Mouse (Mus musculus) forebrain, embryonic 16.5 days (tissue): ENCODE data around the gene Fut8. TPM values are rescaled to one million over a fixed set of nuclear protein-coding genes. Genes with fewer than 3 reads are reported as not detected.

Experiments used
- ATAC-seq: fragments of 200-750 bp; cut with Nextera tagmentation; 2 replicates; pipeline ENCODE4 v1.8.0; 2017; ENCODE audit warnings: mild to moderate bottlenecking, moderate library complexity
- H3K27ac ChIP-seq: fragments of 300-500 bp; sonication (generic); 2 replicates; pipeline ENCODE4 v1.5.1; 2014; ENCODE audit warnings: low read length, control low read depth
- H3K27me3 ChIP-seq: fragments of 300-500 bp; sonication (generic); replicated peaks from 2 replicates; pipeline ENCODE4 v1.6.1; 2014; ENCODE audit warnings: low read length; ENCODE audit not compliant: control insufficient read depth, insufficient read depth
- H3K36me3 ChIP-seq: fragments of 300-500 bp; sonication (generic); 2 replicates; pipeline ENCODE4 v1.6.1; 2014; ENCODE audit not compliant: control insufficient read depth, insufficient read depth
- H3K4me1 ChIP-seq: fragments of 300-500 bp; sonication (generic); replicated peaks from 2 replicates; pipeline ENCODE4 v1.6.1; 2014; ENCODE audit warnings: low read length; ENCODE audit not compliant: control insufficient read depth, insufficient read depth
- H3K4me2 ChIP-seq: fragments of 300-500 bp; sonication (generic); 2 replicates; pipeline ENCODE4 v1.6.1; 2014; ENCODE audit warnings: mild to moderate bottlenecking, low read length, control low read depth
- H3K4me3 ChIP-seq: fragments of 300-500 bp; sonication (generic); replicated peaks from 2 replicates; pipeline ENCODE4 v1.5.1; 2014; ENCODE audit warnings: mild to moderate bottlenecking, low read length, control low read depth
- H3K9ac ChIP-seq: fragments of 300-500 bp; sonication (generic); replicated peaks from 2 replicates; pipeline ENCODE4 v1.6.1; 2014; ENCODE audit warnings: low read depth, low read length, control low read depth
- H3K9me3 ChIP-seq: fragments of 300-500 bp; sonication (generic); 2 replicates; pipeline ENCODE4 v1.6.1; 2016; ENCODE audit warnings: low read length; ENCODE audit not compliant: control insufficient read depth
- WGBS: fragments of 180-500 bp; shearing (Covaris S2); extraction: QIAGEN DNeasy Blood & Tissue Kit; methylation state at CpG from one replicate; pipeline ENCODE4 v1.1.7; 2014; 5-methylcytosine and 5-hydroxymethylcytosine counted together
- polyA plus RNA-seq: library from polyadenylated mRNA; unstranded; fragments of >200 nt; fragmentation: Nextera tagmentation; extraction: Ambion mirVana; gene quantifications from 2 replicates; pipeline ENCODE4 v1.2.1, GENCODE M21; 2015

Fut8 gene
- polyA plus RNA-seq, 1 experiment from 2014 or later: 37.9 TPM

GRCm38 (mm10) chr12:77466178-77466577 lies 228.3 kb downstream of the Fut8 start:
- Histone ChIP-seq H3K9me3 (no peaks in the 10 kb centered on the region), H3K4me2 (no peak overlapping the region), H3K27ac (no peak overlapping the region), H3K4me3 (no peak overlapping the region), H3K27me3 (no peaks in the 10 kb centered on the region), H3K9ac (no peak overlapping the region), H3K4me1 (no peaks in the 10 kb centered on the region), H3K36me3 (no peaks in the 10 kb centered on the region)
- WGBS: 81% methylated on average over 1 of the region's 1 CpGs
- no peak for ATAC-seq

DNA sequence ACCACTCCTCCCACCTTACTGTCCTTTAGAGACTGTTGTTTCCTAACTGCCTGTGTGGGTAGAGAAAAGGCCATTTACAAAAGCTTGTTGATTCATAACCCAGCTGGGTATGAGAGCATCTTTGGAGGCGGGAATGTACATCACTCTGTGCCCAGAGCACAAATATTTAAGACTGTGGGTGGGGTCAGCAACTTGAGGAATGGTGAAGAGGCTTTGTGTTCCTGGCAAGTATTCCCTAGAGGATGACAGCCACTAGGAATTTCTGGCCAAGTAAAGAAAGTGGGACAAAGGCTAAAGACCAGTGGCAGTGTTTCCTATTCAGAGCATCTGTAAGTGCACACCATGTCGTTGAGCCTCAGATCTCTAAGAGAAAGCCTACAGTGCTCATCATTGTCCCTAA lies 242.0 kb downstream of the Fut8 start:
- WGBS: 74% methylated on average over 2 of the region's 2 CpGs
- Histone ChIP-seq H3K4me1 (no peaks in the 10 kb centered on the region), H3K9me3 (no peaks in the 10 kb centered on the region), H3K36me3 (no peaks in the 10 kb centered on the region), H3K4me3 (no peak overlapping the region), H3K27me3 (no peaks in the 10 kb centered on the region), H3K4me2 (no peak overlapping the region), H3K27ac (no peak overlapping the region), H3K9ac (no peak overlapping the region)
- ATAC-seq: no peak

DNA sequence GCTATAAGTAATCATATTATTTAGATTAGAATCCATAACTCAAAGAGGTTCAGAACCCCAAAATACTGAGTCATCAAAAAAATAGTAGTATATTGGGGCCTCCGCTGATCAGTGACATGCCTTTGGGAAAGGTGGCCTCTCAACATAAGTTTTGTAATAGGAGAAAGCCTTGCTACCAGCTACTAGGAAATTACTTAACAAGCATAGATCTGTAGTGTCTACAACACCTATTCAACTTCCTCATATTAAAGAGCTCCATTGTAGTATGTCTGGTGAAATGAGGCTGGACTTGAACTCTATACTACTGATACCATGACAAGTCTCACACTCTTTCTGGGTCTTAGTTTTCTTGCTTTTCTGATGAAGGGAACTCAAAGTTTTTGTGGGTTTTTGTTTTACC lies 243.2 kb downstream of the Fut8 start:
- ATAC-seq: no peak
- H3K4me1 ChIP-seq: no peaks in the 10 kb centered on the region
- H3K9ac ChIP-seq: no peak overlapping the region
- no peaks in the 10 kb centered on the region for H3K36me3 ChIP-seq
- WGBS: 97% methylated on average over 1 of the region's 1 CpGs
- no peak overlapping the region for H3K4me2 ChIP-seq
- H3K9me3 ChIP-seq: no peaks in the 10 kb centered on the region
- H3K27ac ChIP-seq: no peak overlapping the region
- H3K27me3 ChIP-seq: no peaks in the 10 kb centered on the region
- H3K4me3 ChIP-seq: no peak overlapping the region

DNA sequence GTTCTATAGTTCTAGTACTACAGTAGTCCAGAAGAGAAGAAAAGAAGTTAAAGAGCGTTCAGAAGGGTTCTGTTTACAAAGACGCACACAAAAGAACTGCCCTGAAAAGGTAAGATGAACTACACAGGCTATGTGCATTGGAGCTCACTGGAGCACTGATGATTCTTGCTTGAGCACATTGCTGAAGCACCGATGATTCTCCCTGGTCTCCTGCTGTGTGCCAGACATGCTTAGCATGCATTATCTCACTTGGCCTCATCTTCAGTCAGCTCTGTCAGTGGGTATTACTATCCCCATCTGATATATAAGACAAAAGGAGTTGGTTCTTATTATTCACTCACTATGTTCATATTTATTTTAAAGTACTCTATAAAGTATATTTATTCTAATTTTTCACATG lies 243.9 kb downstream of the Fut8 start:
- Histone ChIP-seq H3K36me3 (no peaks in the 10 kb centered on the region), H3K9ac (no peak overlapping the region), H3K4me2 (no peak overlapping the region), H3K27me3 (no peaks in the 10 kb centered on the region), H3K9me3 (no peaks in the 10 kb centered on the region), H3K27ac (no peak overlapping the region), H3K4me3 (no peak overlapping the region), H3K4me1 (no peaks in the 10 kb centered on the region)
- WGBS: 36% methylated on average over 3 of the region's 3 CpGs
- ATAC-seq: no peak

DNA sequence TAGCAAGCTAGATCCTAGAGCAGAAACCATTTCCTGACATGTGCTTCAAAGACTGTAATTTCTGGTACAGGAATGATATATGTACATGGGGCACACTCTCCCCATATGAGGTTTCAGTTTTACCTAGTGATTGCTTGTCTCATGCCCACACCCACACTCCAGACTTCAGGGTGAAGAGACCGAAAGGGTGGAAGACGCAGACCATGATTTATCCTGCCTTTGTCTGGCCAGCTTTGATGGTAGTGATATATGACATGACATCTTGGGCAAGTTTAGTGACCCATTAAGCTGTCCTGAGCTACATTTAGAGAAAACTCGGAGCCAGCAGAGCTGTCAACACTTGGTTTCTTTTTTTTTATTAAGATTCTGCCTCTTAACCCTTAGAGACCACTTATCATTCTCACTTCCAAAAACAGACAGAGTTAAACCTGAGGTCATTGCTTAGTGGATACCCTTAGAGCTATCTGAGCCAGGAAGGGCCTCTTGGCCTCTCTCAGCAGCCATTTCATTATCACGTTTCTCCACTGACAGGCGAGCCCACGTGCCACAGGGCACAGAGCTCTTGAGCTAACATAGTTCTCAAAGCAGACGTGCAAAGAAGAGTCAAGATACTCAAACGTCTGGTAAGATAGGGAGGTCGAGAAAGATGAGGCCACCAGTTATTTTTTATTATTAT lies 245.4 kb downstream of the Fut8 start:
- ATAC-seq: no peak

DNA sequence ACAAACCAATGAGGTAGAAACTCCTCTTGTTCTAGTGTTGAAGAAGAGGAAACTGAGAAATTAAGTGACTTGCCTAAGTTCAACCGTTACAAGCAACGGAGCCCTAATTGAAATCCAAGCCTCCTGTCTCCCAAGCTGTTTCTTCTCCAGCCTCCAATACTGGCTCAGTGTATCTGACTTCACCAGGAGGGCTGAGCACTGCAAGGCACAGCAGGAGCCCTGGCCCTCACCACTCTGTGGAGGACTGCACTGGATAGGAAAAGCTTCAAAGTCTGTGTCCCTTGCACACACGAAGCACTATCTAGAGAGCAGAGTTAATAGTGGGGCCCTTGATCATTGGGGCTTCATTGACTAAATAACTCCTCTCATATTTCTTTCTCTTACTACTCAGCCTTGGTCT lies 246.8 kb downstream of the Fut8 start:
- ATAC-seq: no peak
- no peak overlapping the region for H3K27ac ChIP-seq
- no peaks in the 10 kb centered on the region for H3K36me3 ChIP-seq
- no peaks in the 10 kb centered on the region for H3K27me3 ChIP-seq
- no peak overlapping the region for H3K9ac ChIP-seq
- no peaks in the 10 kb centered on the region for H3K4me1 ChIP-seq
- no peak overlapping the region for H3K4me2 ChIP-seq
- no peak overlapping the region for H3K4me3 ChIP-seq
- H3K9me3 ChIP-seq: no peaks in the 10 kb centered on the region
- 81% methylated on average over 3 of the region's 3 CpGs for WGBS

More for the DNA sequence above, 245.4 kb downstream of the Fut8 start:
- 85% methylated on average over 9 of the region's 9 CpGs for WGBS
- no peak overlapping the region for H3K9ac ChIP-seq
- no peaks in the 10 kb centered on the region for H3K4me1 ChIP-seq
- no peaks in the 10 kb centered on the region for H3K27me3 ChIP-seq
- H3K4me2 ChIP-seq: no peak overlapping the region
- H3K27ac ChIP-seq: no peak overlapping the region
- no peaks in the 10 kb centered on the region for H3K36me3 ChIP-seq
- no peaks in the 10 kb centered on the region for H3K9me3 ChIP-seq
- H3K4me3 ChIP-seq: no peak overlapping the region

DNA sequence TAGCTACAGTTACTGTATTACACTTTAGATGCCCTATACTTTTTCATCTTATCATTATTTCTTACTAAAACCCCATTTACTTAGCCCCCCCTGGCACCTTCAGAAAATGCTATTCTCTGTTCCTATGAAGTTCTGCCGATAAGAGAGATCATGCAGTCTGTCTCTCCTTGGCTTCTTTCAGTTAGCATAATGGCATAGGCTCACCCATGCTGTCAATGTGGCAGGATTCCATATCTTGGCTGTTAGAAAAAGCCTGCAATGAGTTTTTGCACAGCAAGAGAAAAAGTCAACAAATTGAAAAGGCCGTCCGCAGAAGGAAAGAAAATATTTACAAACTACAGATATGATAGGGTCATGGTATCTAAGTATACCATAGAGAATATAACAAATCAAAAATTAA lies 253.6 kb downstream of the Fut8 start:
- H3K4me3 ChIP-seq: no peak overlapping the region
- WGBS: 68% methylated on average over 3 of the region's 3 CpGs
- no peaks in the 10 kb centered on the region for H3K27me3 ChIP-seq
- peak; percentile 63 for ATAC-seq
- no peak overlapping the region for H3K4me2 ChIP-seq
- no peak overlapping the region for H3K9ac ChIP-seq
- H3K27ac ChIP-seq: no peak overlapping the region
- no peaks in the 10 kb centered on the region for H3K9me3 ChIP-seq
- no peaks in the 10 kb centered on the region for H3K4me1 ChIP-seq
- no peaks in the 10 kb centered on the region for H3K36me3 ChIP-seq

DNA sequence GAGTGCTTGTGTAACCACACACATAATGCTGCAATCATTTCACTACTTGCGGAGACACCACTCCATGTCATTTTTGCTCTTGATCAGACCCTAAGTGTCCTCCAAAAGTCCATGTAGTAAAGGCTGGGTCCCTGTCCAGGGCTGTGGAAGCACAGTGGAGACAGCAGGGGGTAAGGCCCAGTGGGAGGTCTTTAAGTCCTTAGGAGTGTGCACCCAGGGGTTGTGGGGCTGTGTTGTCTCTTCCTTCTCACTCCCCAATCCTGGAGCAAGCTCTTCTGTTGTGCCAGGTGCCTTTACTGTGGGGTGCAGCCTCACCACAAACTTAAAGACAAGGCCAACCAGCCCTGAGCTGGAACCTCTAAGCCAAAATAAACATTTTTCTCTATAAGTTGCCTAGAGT lies 257.9 kb downstream of the Fut8 start:
- Histone ChIP-seq H3K36me3 (no peaks in the 10 kb centered on the region), H3K27me3 (no peaks in the 10 kb centered on the region), H3K27ac (no peak overlapping the region), H3K9me3 (no peaks in the 10 kb centered on the region), H3K4me2 (no peak overlapping the region), H3K4me3 (no peak overlapping the region), H3K4me1 (no peaks in the 10 kb centered on the region), H3K9ac (no peak overlapping the region)
- 91% methylated on average over 1 of the region's 1 CpGs for WGBS
- ATAC-seq: no peak

DNA sequence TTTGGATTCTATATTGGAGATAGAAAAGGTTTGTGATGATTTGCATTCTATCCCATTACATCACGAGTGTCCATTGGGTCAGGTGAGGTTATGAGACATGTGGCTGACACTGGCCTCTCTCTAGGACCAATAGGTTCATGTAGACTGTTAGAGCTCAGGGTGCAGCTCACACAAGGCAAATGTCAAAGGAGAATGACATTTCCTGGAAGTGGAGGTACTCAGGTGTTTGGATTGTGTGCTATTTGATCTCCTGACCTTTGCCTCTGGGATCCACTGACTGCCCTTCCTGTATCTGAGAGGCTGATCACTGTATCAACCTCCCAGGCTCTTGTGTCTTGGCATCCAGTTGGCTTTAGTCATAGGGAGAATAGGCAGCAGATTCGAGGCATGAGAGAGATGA lies 260.2 kb downstream of the Fut8 start:
- Histone ChIP-seq H3K27me3 (no peaks in the 10 kb centered on the region), H3K9ac (no peak overlapping the region), H3K4me3 (no peak overlapping the region), H3K9me3 (no peaks in the 10 kb centered on the region), H3K27ac (no peak overlapping the region), H3K4me2 (no peak overlapping the region), H3K36me3 (no peaks in the 10 kb centered on the region), H3K4me1 (no peaks in the 10 kb centered on the region)
- WGBS: 79% methylated on average over 2 of the region's 2 CpGs
- no peak for ATAC-seq
